ENCODE assay signal across 18 mouse cellular contexts in the genomic region with DNA sequence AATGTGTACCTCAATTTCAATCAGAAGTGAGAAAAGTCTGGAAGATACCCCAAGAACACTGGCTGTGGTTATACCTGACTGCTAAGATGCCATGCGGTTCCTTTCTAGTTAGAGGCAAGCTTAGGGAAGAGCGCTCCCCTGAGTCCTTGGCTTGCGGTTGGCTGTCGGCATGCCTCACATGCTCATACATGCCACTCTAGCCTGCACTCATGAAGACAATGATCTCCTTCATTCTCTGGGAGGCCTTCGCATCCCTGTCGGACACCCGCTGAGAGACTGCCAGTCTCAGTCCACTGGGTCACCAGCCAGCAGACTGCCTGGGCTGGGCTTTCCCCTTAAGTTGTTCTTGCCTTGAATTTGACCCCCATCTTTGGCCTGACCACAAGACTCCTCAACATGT. TPM values are rescaled to one million over a fixed set of nuclear protein-coding genes. Genes with fewer than 3 reads are reported as not detected.
DNase-seq lines count a peak whose midpoint lies in the region; TF ChIP-seq lines count a peak whose summit lies in the region.
"Had no signal": no experiment of that assay in that cellular context is flagged by ENCODE, and none has a peak within 500 bp of the region (broad histone marks: within the 10 kb centered on the region; RNA-seq: fewer than 3 reads in every experiment).

No protein-coding gene starts in this region.

- peaks cover 37% of the 10 kb centered on the region for H3K4me1 ChIP-seq in thymus, adult 2 months (replicated peaks; ENCODE audit: control insufficient read depth, insufficient read depth, low read length)
- H3K4me1 ChIP-seq: hindbrain, embryonic 12.5 days; midbrain, embryonic 15.5 days had no signal

- 88% methylated on average over 7 of the region's 7 CpGs for WGBS in thymus, adult 2 months

- H3K27ac ChIP-seq in thymus, adult 2 months (ENCODE audit: control insufficient read depth, insufficient read depth, low read length): no peak overlapping the region
- H3K27ac ChIP-seq: heart, adult 2 months; heart, embryonic 13.5 days; hindbrain, embryonic 12.5 days; kidney, postnatal 0 days; midbrain, embryonic 15.5 days; neural tube, embryonic 12.5 days had no signal

- peaks cover 22% of the 10 kb centered on the region for H3K36me3 ChIP-seq in thymus, adult 2 months (ENCODE audit: control insufficient read depth, insufficient read depth, low read length)

- no peak for TF ChIP-seq POLR2A in thymus, adult 2 months (IDR thresholded peaks at IDR 0.05; ENCODE audit: control insufficient read depth, extremely low read depth, insufficient read depth, low read length, poor library complexity)

- no peaks in the 10 kb centered on the region for H3K27me3 ChIP-seq in thymus, adult 2 months (ENCODE audit: control insufficient read depth, insufficient read depth, low read length)
- H3K27me3 ChIP-seq: heart, embryonic 13.5 days; hindbrain, embryonic 12.5 days; midbrain, embryonic 15.5 days; neural tube, embryonic 12.5 days had no signal

- peak; percentile 28 to 46 for DNase-seq in cerebellum, postnatal 10 days
- DNase-seq in cerebellum, adult 8-10 months: no peak
- peak; percentile 25 for DNase-seq in gastrocnemius, postnatal 25 days
- no peak for DNase-seq in gastrocnemius, postnatal 10 days
- peak; percentile 25 for DNase-seq in thymus, adult 2 months
- no peak for DNase-seq in thymus, adult 18-20 months
- DNase-seq in embryo, embryonic 10.5 days (ENCODE audit: low spot score): no peak
- DNase-seq: adrenal gland, postnatal 14 days; forebrain, postnatal 0 days; heart, postnatal 14 days; kidney, adult 18-20 months; lung, postnatal 4 days had no signal

- H3K4me3 ChIP-seq in thymus, adult 2 months (ENCODE audit: control insufficient read depth, insufficient read depth, low read length): no peak overlapping the region
- H3K4me3 ChIP-seq: heart, adult 2 months; heart, embryonic 13.5 days; hindbrain, embryonic 12.5 days; midbrain, embryonic 15.5 days; neural tube, embryonic 12.5 days had no signal

- TF ChIP-seq CTCF in thymus, adult 2 months (IDR thresholded peaks at IDR 0.05; ENCODE audit: borderline replicate concordance, control insufficient read depth, extremely low read depth, insufficient read depth, low read length, poor library complexity): no peak

RNA-seq across cellular contexts. Expression of a gene that starts 41.0 kb away (rescaled TPM):
- 1 to 10 TPM; 5.2 to 5.4 TPM for total RNA-seq in gastrocnemius, postnatal 25 days (2021)
- 1 to 10 TPM; 4.8 to 5.5 TPM for total RNA-seq in gastrocnemius, postnatal 10 days (2021)
- polyA plus RNA-seq in thymus, adult 2 months (2012; rRNA removed): 16.0 and 19.9 TPM in 2 replicates

RNA-seq across cellular contexts. Expression of a gene that starts 59.6 kb away (rescaled TPM):
- total RNA-seq in gastrocnemius, postnatal 25 days (2021): 1 to 10 TPM in 1 of 2 experiments, under 1 TPM in 1; 0.59 to 1.1 TPM
- 1 to 10 TPM in 1 of 2 experiments, under 1 TPM in 1; 0.89 to 1.6 TPM for total RNA-seq in gastrocnemius, postnatal 10 days (2021)
- 50.2 and 54.6 TPM in 2 replicates for polyA plus RNA-seq in thymus, adult 2 months (2012; rRNA removed)

RNA-seq across cellular contexts. Expression of a gene that starts 59.8 kb away (rescaled TPM):
- 10 to 100 TPM; 17.3 to 20.3 TPM for total RNA-seq in gastrocnemius, postnatal 25 days (2021)
- total RNA-seq in gastrocnemius, postnatal 10 days (2021): 10 to 100 TPM; 28.1 to 35.4 TPM
- polyA plus RNA-seq in thymus, adult 2 months (2012; rRNA removed): 63.8 and 65.4 TPM in 2 replicates

Comparison
In these comparisons a context has a peak if more than half of its experiments do, and no peak if none do; other contexts are left out.
1. DNase-seq: peak in cerebellum, postnatal 10 days (2 of 2), gastrocnemius, postnatal 25 days (single experiment) and thymus, adult 2 months (single experiment); none in cerebellum, adult 8-10 months (single experiment), gastrocnemius, postnatal 10 days (single experiment), thymus, adult 18-20 months (0 of 2) and embryo, embryonic 10.5 days (single experiment).